Mouse (Mus musculus) kidney, embryonic 16.5 days (tissue): ENCODE measurements around the gene Gpr68. TPM values are rescaled to one million over a fixed set of nuclear protein-coding genes. Genes with fewer than 3 reads are reported as not detected.

Experiments used
- ATAC-seq: fragments of 200-750 bp; cut with Nextera tagmentation; 2 replicates; pipeline ENCODE4 v1.8.0; 2017; ENCODE audit warnings: moderate TSS enrichment; ENCODE audit not compliant: low FRiP score, low TSS enrichment
- H3K27ac ChIP-seq: fragments of 300-500 bp; sonication (generic); 2 replicates; pipeline ENCODE4 v1.5.1; 2014; ENCODE audit warnings: low read length
- H3K27me3 ChIP-seq: fragments of 300-500 bp; sonication (generic); 2 replicates; pipeline ENCODE4 v1.6.1; 2014; ENCODE audit warnings: low read length, control low read depth, mixed read lengths; ENCODE audit not compliant: insufficient read depth
- H3K36me3 ChIP-seq: fragments of 300-500 bp; sonication (generic); 2 replicates; pipeline ENCODE4 v1.6.1; 2014; ENCODE audit warnings: low read length, control low read depth, mixed read lengths; ENCODE audit not compliant: insufficient read depth
- H3K4me1 ChIP-seq: fragments of 300-500 bp; sonication (generic); 2 replicates; pipeline ENCODE4 v1.6.1; 2014; ENCODE audit warnings: low read length, control low read depth, mixed read lengths; ENCODE audit not compliant: insufficient read depth
- H3K4me2 ChIP-seq: fragments of 300-500 bp; sonication (generic); replicated peaks from 2 replicates; pipeline ENCODE4 v1.6.1; 2014; ENCODE audit warnings: low read depth, low read length
- H3K4me3 ChIP-seq: fragments of 300-500 bp; sonication (generic); 2 replicates; pipeline ENCODE4 v1.5.1; 2014; ENCODE audit warnings: mild to moderate bottlenecking, low read length
- H3K9ac ChIP-seq: fragments of 300-500 bp; sonication (generic); replicated peaks from 2 replicates; pipeline ENCODE4 v1.6.1; 2014; ENCODE audit warnings: low read length
- H3K9me3 ChIP-seq: fragments of 300-500 bp; sonication (generic); 2 replicates; pipeline ENCODE4 v1.6.1; 2016; ENCODE audit warnings: low read length, control low read depth
- WGBS: fragments of 180-500 bp; shearing (Covaris S2); extraction: QIAGEN DNeasy Blood & Tissue Kit; methylation state at CpG from one replicate; pipeline ENCODE4 v1.1.7; 2014; 5-methylcytosine and 5-hydroxymethylcytosine counted together
- polyA plus RNA-seq: library from polyadenylated mRNA; unstranded; fragments of >200 nt; fragmentation: Nextera tagmentation; extraction: Ambion mirVana; gene quantifications from 2 replicates; pipeline ENCODE4 v1.2.1, GENCODE M21; 2015

The Gpr68 gene
- 0.27 and 0.75 TPM in 2 replicates for polyA plus RNA-seq

GRCm38 (mm10) chr12:100907598-100908297 is at the start of gene Gpr68:
TSS of gene Gpr68 (minus strand) at chr12:100908198.
- Histone ChIP-seq H3K9ac (peak within 1 kb of the TSS; percentile 59), H3K27ac (no peak within 1 kb of the TSS), H3K4me2 (peak within 1 kb of the TSS; percentile 64), H3K36me3 (no peaks in the 10 kb centered on the region; the same call in 1 of the 2 replicates), H3K9me3 (no peaks in the 10 kb centered on the region), H3K4me1 (0 out of 2 replicates have a peak, but pooled peaks cover 3% of the 10 kb centered on the region), H3K4me3 (peak within 1 kb of the TSS; percentile 43), H3K27me3 (peaks cover 6% of the 10 kb centered on the region; the same call in 1 of the 2 replicates)
- WGBS = 4% methylated on average over 39 of the region's 39 CpGs
- peak; percentile 88; the same call in 1 of the 2 replicates for ATAC-seq

DNA sequence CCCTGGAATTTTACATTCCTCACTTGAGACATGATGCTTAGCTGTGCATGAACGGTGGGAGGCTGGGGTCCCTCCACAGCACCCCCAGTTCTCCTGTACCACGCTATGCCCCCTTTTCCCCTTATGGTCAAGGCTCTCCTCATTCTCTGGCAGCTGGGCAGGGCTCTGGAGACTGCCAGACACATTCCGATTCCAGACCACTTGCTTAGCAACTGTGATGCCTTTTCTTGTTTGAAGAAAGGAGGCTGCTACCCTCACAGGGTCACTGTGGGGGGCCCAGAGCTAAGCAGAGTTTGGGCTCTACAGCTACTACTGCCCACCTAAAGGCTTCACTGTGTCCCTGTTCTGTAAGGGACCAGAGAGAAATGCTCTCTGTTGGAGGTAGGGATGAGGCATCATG is 49.3 kb upstream of the Gpr68 start:
- 66% methylated on average over 3 of the region's 3 CpGs for whole genome bisulfite sequencing
- Histone ChIP-seq H3K4me2 (no peak overlapping the region), H3K27ac (no peak overlapping the region), H3K4me1 (peaks cover 32% of the 10 kb centered on the region), H3K4me3 (no peak overlapping the region), H3K9me3 (no peaks in the 10 kb centered on the region), H3K36me3 (0 out of 2 replicates have a peak, but pooled peaks cover 6% of the 10 kb centered on the region), H3K27me3 (no peaks in the 10 kb centered on the region), H3K9ac (no peak overlapping the region)
- ATAC-seq = no peak

DNA sequence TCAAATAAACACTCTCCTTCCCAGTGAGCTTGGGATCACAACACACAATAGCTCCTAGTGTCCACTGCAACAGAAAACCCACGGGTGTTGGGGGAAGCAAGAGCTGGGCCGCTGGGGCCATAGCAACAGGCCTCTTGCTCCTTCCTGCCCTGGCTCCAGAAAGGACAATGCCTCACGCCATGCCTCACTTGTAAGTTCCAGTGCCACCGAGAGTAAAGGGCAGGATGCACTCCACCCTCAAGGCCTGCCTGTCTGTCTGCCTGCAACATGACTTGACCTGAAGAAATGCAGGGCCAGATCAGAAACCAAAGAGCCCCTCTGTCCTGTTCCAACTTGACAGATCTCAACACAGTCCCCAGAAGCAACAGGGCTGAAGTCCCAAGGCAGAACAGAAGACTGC is 48.8 kb upstream of the Gpr68 start:
- Histone ChIP-seq H3K4me3 (no peak overlapping the region), H3K9ac (no peak overlapping the region), H3K27ac (no peak overlapping the region), H3K36me3 (0 out of 2 replicates have a peak, but pooled peaks cover 6% of the 10 kb centered on the region), H3K9me3 (no peaks in the 10 kb centered on the region), H3K27me3 (no peaks in the 10 kb centered on the region), H3K4me1 (peaks cover 33% of the 10 kb centered on the region), H3K4me2 (no peak overlapping the region)
- ATAC-seq = no peak
- 42% methylated on average over 4 of the region's 4 CpGs for WGBS

DNA sequence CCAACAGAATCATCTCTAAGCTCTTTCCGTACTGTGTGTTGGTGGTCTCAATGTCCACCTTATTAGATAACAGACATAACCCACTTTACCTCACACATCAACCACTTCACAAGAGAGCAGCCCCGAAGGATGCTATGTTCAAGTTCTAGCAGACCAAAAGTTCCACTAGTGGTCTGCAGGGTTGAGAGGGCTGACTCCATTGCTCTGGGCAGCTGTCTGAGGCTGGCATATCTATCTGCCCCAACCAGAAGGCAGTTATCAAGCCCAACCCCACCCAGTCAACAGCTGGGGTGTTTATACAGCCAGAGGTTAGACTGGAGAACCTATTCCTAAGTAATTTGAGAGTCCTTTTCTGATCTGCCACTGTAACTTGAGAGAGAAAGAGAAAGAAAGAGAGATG is 48.0 kb upstream of the Gpr68 start:
- H3K27me3 ChIP-seq = no peaks in the 10 kb centered on the region
- H3K27ac ChIP-seq = no peak overlapping the region
- no peak overlapping the region for H3K4me3 ChIP-seq
- 0 out of 2 replicates have a peak, but pooled peaks cover 11% of the 10 kb centered on the region for H3K36me3 ChIP-seq
- H3K4me1 ChIP-seq = peaks cover 33% of the 10 kb centered on the region
- 84% methylated on average over 2 of the region's 2 CpGs for WGBS
- H3K9ac ChIP-seq = no peak overlapping the region
- H3K9me3 ChIP-seq = no peaks in the 10 kb centered on the region
- no peak overlapping the region for H3K4me2 ChIP-seq
- ATAC-seq = no peak

- WGBS = 86% methylated on average over 8 of the region's 8 CpGs
- H3K9me3 ChIP-seq = no peaks in the 10 kb centered on the region
- no peak for ATAC-seq
- no peak overlapping the region for H3K9ac ChIP-seq
- H3K27ac ChIP-seq = no peak overlapping the region
- H3K4me2 ChIP-seq = no peak overlapping the region
- no peaks in the 10 kb centered on the region for H3K27me3 ChIP-seq
- H3K4me3 ChIP-seq = no peak overlapping the region
- H3K36me3 ChIP-seq = peaks cover 15% of the 10 kb centered on the region; the same call in 1 of the 2 replicates
- H3K4me1 ChIP-seq = peaks cover 17% of the 10 kb centered on the region
These were observed 45.9 kb upstream of the Gpr68 start for GRCm38 (mm10) chr12:100953926-100954325.

DNA sequence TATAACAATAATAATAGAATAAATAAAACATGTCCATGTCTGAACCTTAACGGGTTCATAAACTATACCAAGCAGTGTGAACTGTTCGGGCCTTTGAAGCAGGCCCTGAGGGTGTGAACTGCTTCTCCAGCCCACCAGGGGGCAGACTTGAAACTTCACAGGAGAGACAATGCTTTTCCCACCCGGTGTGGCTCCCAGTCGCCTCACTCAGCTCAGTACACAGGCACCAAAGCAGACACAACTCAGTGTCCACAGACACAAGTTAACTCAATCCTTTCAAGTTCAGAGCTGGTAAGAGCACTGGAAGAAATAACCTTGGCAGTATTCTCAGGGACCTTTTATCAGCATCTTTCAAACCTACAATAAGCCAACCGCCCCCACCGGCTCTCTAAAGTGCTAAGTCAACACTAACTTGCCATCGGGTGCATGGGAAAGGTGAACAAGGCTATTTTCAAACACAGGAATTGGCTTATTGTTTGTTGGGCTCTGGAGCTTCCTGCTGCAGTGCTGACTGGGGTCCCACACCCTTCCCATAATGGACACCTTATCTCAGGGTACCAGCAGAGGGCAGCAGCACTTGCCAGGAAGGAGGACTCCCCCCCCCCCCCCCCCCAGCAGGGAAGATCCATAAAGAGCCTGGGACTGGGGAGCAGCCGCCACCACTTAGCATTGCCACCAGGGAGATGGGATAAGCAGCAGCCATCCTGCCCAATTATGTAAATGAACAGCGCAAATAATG is 44.4 kb upstream of the Gpr68 start:
- ATAC-seq = peak; percentile 91
- Histone ChIP-seq H3K4me1 (peaks cover 4% of the 10 kb centered on the region; the same call in 1 of the 2 replicates), H3K4me2 (peak overlapping the region; percentile 16; the same call in 1 of the 2 replicates), H3K27ac (peak overlapping the region; percentile 51), H3K27me3 (no peaks in the 10 kb centered on the region), H3K4me3 (no peak overlapping the region), H3K9ac (no peak overlapping the region), H3K9me3 (no peaks in the 10 kb centered on the region), H3K36me3 (peaks cover 28% of the 10 kb centered on the region; the same call in 1 of the 2 replicates)
- WGBS = 40% methylated on average over 9 of the region's 9 CpGs

DNA sequence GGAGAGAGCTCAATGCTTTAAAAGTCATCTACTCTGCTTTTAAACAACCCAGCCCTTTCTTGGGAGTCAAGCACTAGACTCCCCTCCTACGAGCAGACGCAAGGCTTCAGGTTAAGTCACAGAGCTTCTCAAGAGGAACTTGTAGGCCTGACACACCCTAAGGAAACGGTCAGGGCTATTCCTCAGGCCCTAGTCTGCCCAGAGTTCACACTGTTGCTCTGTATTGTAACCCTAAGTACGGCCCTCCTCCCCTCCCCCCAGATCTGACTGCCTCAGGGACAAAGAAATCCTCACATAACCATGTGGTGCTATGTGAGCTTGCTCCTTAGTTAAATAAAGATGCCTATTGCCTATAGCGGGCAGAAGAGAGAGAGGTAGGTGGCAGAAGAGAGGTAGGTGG is 41.1 kb upstream of the Gpr68 start:
- WGBS = 71% methylated on average over 5 of the region's 5 CpGs
- Histone ChIP-seq H3K9ac (no peak overlapping the region), H3K27ac (no peak overlapping the region), H3K4me2 (no peak overlapping the region), H3K9me3 (no peaks in the 10 kb centered on the region), H3K36me3 (peaks cover 47% of the 10 kb centered on the region), H3K4me1 (peaks cover 4% of the 10 kb centered on the region; the same call in 1 of the 2 replicates), H3K27me3 (no peaks in the 10 kb centered on the region), H3K4me3 (no peak overlapping the region)
- ATAC-seq = no peak

GRCm38 (mm10) chr12:100948021-100948420 is 40.0 kb upstream of the Gpr68 start:
- 83% methylated on average over 6 of the region's 6 CpGs for WGBS
- Histone ChIP-seq H3K4me2 (no peak overlapping the region), H3K9me3 (no peaks in the 10 kb centered on the region), H3K4me3 (no peak overlapping the region), H3K36me3 (peaks cover 47% of the 10 kb centered on the region), H3K27ac (no peak overlapping the region), H3K9ac (no peak overlapping the region), H3K4me1 (peaks cover 4% of the 10 kb centered on the region; the same call in 1 of the 2 replicates), H3K27me3 (no peaks in the 10 kb centered on the region)
- no peak for ATAC-seq

- Histone ChIP-seq H3K36me3 (peaks cover 39% of the 10 kb centered on the region), H3K27me3 (no peaks in the 10 kb centered on the region), H3K4me2 (no peak overlapping the region), H3K4me3 (no peak overlapping the region), H3K9me3 (no peaks in the 10 kb centered on the region), H3K27ac (no peak overlapping the region), H3K4me1 (no peaks in the 10 kb centered on the region), H3K9ac (no peak overlapping the region)
- 81% methylated on average over 12 of the region's 12 CpGs for WGBS
- no peak for ATAC-seq
These were observed 38.0 kb upstream of the Gpr68 start for GRCm38 (mm10) chr12:100945948-100946347.
